Mouse (Mus musculus) natural killer cell, adult 2 months (primary cell): ENCODE data around the gene Pgp.
A peak's percentile ranks its signal among the peaks of the same experiment; 100 is the strongest.

ENCODE experiments used
- DNase-seq, 2 experiments: peaks; one replicate each; pipeline ENCODE4 v3.0.0; 2022; ENCODE audit warnings: low spot score in 2 of 2

Pgp gene

GRCm38 (mm10) chr17:24481027-24481815 is 11.0 kb downstream of the Pgp start:
- DNase-seq: no peak

GRCm38 (mm10) chr17:24483495-24483894 is 13.3 kb downstream of the Pgp start:
- no peak for DNase-seq

GRCm38 (mm10) chr17:24485090-24485860 is 15.1 kb downstream of the Pgp start:
- DNase-seq: no peak

- DNase-seq: no peak
These were observed 18.0 kb downstream of the Pgp start, which contains the start of gene Caskin1 for GRCm38 (mm10) chr17:24488186-24488661. Gene Caskin1 (plus strand): TSS chr17:24488601.

- DNase-seq: no peak
These were observed 18.6 kb downstream of the Pgp start for GRCm38 (mm10) chr17:24488662-24489264.

- DNase-seq: no peak
These were observed 19.3 kb downstream of the Pgp start for GRCm38 (mm10) chr17:24489265-24490030.

GRCm38 (mm10) chr17:24490399-24490798 is 20.2 kb downstream of the Pgp start:
- no peak for DNase-seq

- peak; percentile 22 to 48 for DNase-seq
These were observed 24.6 kb downstream of the Pgp start for GRCm38 (mm10) chr17:24494627-24495335.

- no peak for DNase-seq
These were observed 25.3 kb downstream of the Pgp start for GRCm38 (mm10) chr17:24495443-24495842.

- DNase-seq: no peak
These were observed 25.8 kb downstream of the Pgp start for GRCm38 (mm10) chr17:24496026-24496425.

- no peak for DNase-seq
These were observed 32.0 kb downstream of the Pgp start for GRCm38 (mm10) chr17:24502208-24502607.

GRCm38 (mm10) chr17:24504085-24504484 is 33.9 kb downstream of the Pgp start:
- no peak for DNase-seq

- DNase-seq: no peak
These were observed 35.2 kb downstream of the Pgp start for GRCm38 (mm10) chr17:24505286-24505955.

- no peak for DNase-seq
These were observed 36.3 kb downstream of the Pgp start for GRCm38 (mm10) chr17:24506332-24507070.

GRCm38 (mm10) chr17:24507129-24507664 is 37.0 kb downstream of the Pgp start:
- no peak for DNase-seq

- no peak for DNase-seq
These were observed 37.7 kb downstream of the Pgp start for GRCm38 (mm10) chr17:24507806-24508460.

GRCm38 (mm10) chr17:24513609-24514008 is 43.4 kb downstream of the Pgp start:
- DNase-seq: no peak

- no peak for DNase-seq
These were observed 44.4 kb downstream of the Pgp start for GRCm38 (mm10) chr17:24514270-24515257.
